Mouse (Mus musculus) thymus, adult 2 months (tissue): Measurements from ENCODE around the gene Atg16l2.

Source experiments
- CTCF ChIP-seq: fragments of 200-500 bp; IDR thresholded peaks from 2 replicates; pipeline ENCODE4 v1.5.1; 2012; ENCODE audit warnings: mild to moderate bottlenecking, control low read depth, low read length, moderate library complexity, borderline replicate concordance; ENCODE audit not compliant: control insufficient read depth, poor library complexity, insufficient read depth; ENCODE audit errors: extremely low read depth
- POLR2A ChIP-seq: fragments of 200-500 bp; IDR thresholded peaks from 2 replicates; pipeline ENCODE4 v1.6.1; 2012; ENCODE audit warnings: mild to moderate bottlenecking, low read length, control low read depth, moderate library complexity; ENCODE audit not compliant: control insufficient read depth, poor library complexity, insufficient read depth; ENCODE audit errors: extremely low read depth

DNA sequence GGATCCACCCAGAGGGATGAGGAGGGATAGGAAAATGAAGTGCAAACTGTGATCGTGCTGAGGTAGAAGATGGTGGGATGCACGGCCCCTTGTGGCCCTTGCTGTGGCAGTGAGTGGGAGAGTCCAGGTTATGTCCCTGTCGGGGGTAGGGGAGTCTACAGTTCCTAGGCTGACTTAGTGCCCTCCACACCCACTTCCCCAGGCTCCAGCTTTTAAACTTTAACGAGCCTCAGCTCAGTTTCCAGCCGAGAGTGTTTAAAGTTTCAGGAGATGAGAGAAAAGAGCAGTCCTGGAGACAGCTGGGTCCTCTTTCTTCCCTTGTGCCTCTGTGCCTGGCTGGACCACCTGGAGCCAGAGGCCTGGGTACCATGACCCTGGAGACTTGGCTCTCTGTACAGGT lies 25.2 kb upstream of the Atg16l2 start:
- TF ChIP-seq POLR2A = no peak
- no peak for TF ChIP-seq CTCF
